Mouse (Mus musculus): Measurements from ENCODE around the gene Rab25.
A peak's percentile ranks its signal among the peaks of the same experiment; 100 is the strongest.

The Rab25 gene

DNA sequence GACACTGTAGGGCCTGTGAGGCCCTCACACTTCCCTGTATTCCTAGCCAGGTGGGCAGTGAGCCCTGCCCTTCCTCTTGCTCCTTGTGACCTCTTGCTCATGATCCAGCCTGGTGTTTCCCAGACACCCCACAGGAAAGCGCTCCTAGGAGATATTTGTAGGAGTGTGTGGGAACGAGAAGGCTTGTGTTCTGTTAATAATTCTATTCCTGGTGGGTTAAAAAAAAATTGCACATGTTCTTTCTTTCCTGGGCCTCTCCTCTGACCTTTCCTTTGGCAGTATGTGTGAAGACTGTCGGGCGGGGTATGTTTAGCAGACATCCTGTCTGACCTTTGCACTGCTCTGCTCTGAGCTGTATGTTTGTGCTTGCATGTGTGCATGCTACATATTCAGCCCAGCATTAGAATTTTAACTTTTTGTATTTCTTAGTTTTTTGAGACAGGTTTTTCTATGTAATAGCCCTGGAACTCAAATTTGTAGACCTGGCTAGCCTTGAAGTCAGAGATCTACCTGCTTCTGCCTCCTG is 18.5 kb upstream of the Rab25 start:
- DNase-seq (ENCODE audit: low read depth): no peak

GRCm38 (mm10) chr3:88566116-88566515 is 18.0 kb upstream of the Rab25 start:
- DNase-seq (ENCODE audit: low read depth): no peak

DNA sequence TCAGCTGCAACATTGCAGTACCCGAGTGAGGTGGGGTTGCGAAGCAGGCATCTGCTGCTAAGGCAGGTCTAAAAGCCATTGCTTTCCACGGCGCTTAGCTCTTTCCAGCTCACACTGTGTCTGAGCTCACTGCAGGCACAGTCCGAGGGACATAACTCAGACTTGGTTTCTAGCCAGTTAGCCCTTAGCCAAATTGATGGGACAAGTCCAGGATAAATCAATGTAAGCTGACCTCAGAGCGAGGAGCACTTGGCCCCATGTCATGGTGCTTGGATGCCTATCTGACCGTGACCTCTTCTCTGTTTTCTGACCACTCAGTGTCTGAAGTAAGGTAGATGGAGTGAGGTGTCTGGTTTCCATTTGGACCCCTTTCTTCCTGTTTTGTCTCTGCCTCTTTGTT is 15.9 kb upstream of the Rab25 start:
- DNase-seq (ENCODE audit: low read depth): no peak

- no peak for DNase-seq (ENCODE audit: low read depth)
These were observed 15.3 kb upstream of the Rab25 start for GRCm38 (mm10) chr3:88563442-88563841.

GRCm38 (mm10) chr3:88561989-88562388 is 13.9 kb upstream of the Rab25 start:
- DNase-seq (ENCODE audit: low read depth): no peak

DNA sequence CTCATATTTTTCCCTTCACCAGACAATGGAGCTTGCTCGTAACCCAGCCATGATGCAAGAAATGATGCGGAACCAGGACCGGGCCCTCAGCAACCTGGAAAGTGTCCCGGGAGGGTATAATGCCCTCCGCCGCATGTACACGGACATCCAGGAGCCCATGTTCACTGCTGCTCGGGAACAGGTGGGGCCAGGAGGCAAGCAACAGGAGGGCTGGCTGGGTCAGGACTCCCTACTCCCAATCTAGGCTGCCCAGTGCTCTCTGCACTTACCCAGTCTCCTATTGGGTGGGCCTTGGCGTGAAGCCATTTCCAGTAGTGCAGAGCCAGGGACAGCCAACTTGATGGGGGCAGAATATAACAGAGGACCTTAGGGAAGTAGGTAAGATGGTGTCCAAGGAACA is 11.5 kb upstream of the Rab25 start:
- no peak for DNase-seq (ENCODE audit: low read depth)

DNA sequence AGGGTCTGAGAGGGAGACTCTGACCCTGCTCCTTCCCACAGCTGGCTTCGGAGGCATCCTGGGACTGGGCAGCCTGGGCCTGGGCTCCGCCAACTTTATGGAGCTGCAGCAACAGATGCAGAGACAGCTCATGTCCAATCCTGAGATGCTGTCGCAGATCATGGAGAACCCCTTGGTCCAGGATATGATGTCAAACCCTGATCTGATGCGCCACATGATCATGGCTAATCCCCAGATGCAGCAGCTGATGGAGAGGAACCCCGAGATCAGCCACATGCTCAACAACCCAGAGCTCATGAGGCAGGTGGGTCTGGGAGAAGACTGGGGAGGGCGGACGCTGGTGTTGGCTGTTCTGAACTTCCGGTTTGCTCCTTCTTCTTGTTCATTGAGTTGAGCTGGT is 8.5 kb upstream of the Rab25 start:
- DNase-seq (ENCODE audit: low read depth): no peak

- no peak for DNase-seq (ENCODE audit: low read depth)
These were observed 7.6 kb upstream of the Rab25 start for GRCm38 (mm10) chr3:88555731-88556130.

- DNase-seq (ENCODE audit: low read depth): no peak
These were observed 7.0 kb upstream of the Rab25 start for GRCm38 (mm10) chr3:88555069-88555605.

DNA sequence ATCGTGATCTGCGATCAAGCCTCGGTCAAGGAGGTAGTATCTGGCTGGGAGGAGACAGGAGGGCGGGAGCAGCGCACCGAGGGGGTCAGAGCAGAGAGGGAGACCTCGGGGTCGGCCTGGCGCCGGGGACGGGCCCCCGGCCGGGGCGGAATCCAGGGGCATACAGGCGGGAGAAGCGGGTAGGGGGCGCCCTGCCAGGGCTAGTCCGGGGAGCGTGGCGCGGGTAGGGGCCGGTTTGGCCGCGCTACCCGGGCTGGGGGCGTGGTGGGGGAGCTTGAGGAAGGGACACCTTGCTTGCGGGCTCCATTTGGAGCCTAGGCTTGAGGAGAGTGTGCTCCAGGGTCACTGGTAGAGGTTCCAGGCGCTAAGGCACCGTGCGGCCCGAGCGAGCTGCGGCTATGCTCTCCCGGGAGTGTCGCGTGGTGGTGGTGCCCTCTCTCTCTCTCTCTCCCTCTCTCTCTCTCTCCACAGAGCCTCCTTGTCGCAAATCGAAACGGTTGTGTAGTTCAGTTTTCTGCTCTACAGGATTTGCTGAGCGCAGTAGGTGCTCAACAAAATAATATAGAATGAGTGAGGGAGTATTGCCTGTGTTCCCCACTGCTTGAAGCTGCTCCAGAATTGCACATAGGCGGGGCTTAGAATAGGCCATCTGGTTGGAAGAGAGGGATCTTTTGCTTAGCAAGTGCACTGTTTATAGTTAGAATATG is 5.9 kb upstream of the Rab25 start:
- DNase-seq (ENCODE audit: low read depth): peak; percentile 62

DNA sequence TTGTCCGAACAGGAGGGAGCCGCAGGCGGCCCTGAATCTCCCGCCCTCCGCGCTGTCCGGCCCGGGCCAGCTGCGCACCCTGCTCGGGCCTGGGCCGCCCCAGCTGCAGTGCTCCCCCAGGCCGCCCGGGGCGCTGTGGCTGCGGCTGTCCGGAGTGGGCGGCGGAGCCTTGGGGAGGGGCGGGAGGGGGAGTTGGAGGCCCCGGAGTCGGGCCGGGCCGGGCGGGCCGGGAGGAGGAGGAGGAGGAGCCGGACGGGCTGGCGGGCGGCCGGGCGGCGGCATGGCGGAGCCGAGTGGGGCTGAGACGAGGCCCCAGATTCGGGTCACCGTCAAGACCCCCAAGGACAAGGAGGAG is 5.4 kb upstream of the Rab25 start, which contains the start of gene Ubqln4:
Gene Ubqln4, plus strand, starts transcription at position 234 of the 355 bp plus-strand sequence.
- DNase-seq (ENCODE audit: low read depth): peak; percentile 74

GRCm38 (mm10) chr3:88552676-88553524 is 4.8 kb upstream of the Rab25 start, which contains the start of gene Lamtor2:
Gene Lamtor2, minus strand, starts transcription at chr3:88553074.
- DNase-seq (ENCODE audit: low read depth): peak; percentile 97

GRCm38 (mm10) chr3:88552082-88552645 is 4.1 kb upstream of the Rab25 start:
- no peak for DNase-seq (ENCODE audit: low read depth)

GRCm38 (mm10) chr3:88551586-88551985 is 3.5 kb upstream of the Rab25 start:
- DNase-seq (ENCODE audit: low read depth): no peak

DNA sequence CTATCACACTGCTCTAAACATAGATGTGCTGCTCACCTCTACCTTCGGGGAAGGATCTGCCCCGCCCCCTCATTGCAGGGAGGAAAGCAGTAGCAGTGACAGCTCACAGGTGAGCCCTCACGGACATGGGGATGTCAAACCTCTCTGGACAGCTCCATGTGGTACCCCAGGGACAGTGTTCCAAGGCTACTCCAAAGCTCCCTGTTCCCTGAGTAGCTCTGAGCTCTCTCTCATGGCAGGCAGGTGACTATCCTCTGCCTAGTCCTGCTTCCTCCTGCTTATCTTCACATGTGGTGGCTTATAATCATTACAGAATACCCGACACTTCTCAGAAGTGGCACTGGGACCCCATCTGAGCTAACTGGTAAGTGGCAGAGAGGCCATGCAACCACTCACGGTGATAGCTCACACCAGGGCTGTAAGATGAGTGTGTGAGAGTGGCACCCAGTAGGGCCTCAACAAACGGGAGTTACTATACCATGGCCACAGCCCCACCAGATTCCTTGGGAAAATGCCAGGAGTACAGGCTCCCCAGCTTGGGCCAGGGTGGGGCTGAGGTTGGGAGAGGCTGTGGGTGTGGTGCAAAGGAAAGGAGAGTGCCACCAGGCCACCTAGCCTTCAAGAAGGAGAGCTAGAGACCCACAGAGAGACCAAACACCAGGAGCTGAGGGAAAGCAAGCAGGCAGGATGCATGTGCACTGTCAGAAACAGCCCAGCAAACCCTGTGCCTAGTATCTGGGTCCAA is 1.3 kb downstream of the Rab25 start:
- no peak for DNase-seq (ENCODE audit: low read depth)

- DNase-seq (ENCODE audit: low read depth): no peak
These were observed 3.0 kb downstream of the Rab25 start for GRCm38 (mm10) chr3:88544955-88545591.

DNA sequence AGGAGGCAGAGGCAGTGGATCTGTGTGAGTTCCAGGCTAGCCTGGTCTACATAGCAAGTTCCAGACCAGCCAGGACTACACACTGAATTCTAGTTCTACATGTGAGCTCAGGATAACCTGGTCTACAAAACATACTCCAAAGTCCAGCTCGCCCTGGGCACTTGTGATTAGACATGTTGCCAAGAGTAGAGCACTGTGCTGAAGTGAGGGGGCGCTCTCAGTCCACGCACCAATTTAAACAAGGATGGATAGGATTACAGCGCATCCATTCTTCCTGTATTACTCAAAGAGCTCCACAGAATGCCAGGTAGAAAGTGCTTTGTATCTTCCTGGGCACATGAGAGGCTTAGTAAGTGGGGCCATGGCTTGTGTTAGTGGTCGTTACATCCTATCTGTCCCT is 3.6 kb downstream of the Rab25 start:
- no peak for DNase-seq (ENCODE audit: low read depth)

DNA sequence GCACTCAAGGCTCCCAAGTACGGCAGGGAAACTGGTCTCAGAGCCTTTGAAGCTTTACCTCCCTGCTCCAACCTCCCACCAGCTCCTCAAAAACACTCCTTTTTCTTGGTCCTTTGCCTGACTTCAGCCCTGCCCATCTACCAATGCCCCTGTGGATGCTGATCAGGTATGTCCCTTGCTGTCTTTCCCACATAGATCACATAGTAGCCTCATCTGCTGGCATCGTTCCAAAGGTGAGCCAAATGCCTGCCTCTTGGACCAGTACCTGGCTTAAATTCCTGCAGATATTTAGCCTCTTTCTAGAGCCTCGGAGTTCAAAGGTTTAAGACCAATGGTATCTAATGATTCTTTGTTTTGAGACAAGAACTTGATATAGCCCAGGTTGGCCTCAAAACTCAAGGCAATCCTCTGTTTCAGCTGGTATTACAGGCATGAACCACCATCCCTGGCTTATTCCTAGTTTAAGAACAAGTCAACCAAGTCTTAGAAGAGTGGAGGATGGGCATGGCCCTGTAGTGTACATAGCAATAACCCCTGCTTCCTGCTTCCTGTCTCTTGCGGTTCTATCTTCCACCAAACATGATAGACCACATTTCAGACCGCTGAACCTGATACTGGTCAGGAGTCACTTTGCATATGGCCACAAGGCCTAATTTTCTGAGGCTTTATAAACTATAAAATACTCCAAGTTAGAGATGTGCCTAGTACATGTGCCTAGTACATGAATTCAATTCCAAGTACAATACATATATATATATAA is 4.3 kb downstream of the Rab25 start:
- DNase-seq (ENCODE audit: low read depth): no peak

DNA sequence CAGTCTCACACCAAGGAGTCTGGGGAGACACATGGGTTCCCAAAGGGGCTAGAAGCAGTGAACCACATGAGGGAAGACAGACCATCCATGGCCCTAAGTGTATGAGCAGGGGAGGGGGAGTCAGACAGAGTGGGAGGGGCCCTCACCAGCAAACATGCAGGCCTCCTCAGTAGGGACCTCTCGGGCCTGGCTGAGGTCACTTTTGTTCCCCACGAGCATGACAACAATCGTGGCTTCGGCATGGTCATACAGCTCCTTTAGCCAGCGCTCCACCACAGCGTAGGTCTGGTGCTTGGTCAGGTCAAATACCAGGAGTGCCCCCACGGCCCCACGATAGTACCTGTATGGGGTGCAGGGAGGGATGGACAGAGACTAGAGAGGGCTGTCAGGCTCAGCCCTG is 4.9 kb downstream of the Rab25 start:
- DNase-seq (ENCODE audit: low read depth): no peak

- no peak for DNase-seq (ENCODE audit: low read depth)
These were observed 5.6 kb downstream of the Rab25 start for GRCm38 (mm10) chr3:88542486-88542885.

Measured in c-Kit-positive CD71-positive TER-119-negative erythroid progenitor cells, embryonic 14.5 days (primary cell).